Mouse (Mus musculus) CH12.LX (cell line): Measurements from ENCODE around the gene Cdkn1b. TPM values are rescaled to one million over a fixed set of nuclear protein-coding genes. Genes with fewer than 3 reads are reported as not detected.

Source experiments
- DNase-seq: peaks from one replicate; pipeline ENCODE4 v3.0.0-alpha.2; 2013; ENCODE audit errors: extremely low read depth
- H3K27ac ChIP-seq: 2 replicates; pipeline ENCODE4 v1.5.1; 2012; ENCODE audit warnings: low read depth, mild to moderate bottlenecking, control low read depth, moderate library complexity; ENCODE audit not compliant: insufficient read depth
- H3K27me3 ChIP-seq: replicated peaks from 2 replicates; pipeline ENCODE3; 2012; ENCODE audit warnings: inconsistent platforms
- H3K36me3 ChIP-seq, 2 experiments: replicated peaks in 1 of 2; 2 replicates each; pipeline versions ENCODE3 to v1.6.1; 2012; ENCODE audit warnings: inconsistent platforms in 1 of 2, low read length in 1 of 2, mild to moderate bottlenecking in 1 of 2, mixed read lengths in 1 of 2, moderate library complexity in 1 of 2; ENCODE audit not compliant: control insufficient read depth in 1 of 2, insufficient read depth in 1 of 2
- H3K4me1 ChIP-seq, 2 experiments: 2 replicates each; pipeline ENCODE4 v1.6.1; 2012; ENCODE audit warnings: inconsistent platforms in 1 of 2, moderate library complexity in 1 of 2; ENCODE audit not compliant: insufficient read depth in 2 of 2, control insufficient read depth in 1 of 2
- H3K4me2 ChIP-seq: 2 replicates; pipeline ENCODE4 v1.6.1; 2012; ENCODE audit warnings: low read depth, mild to moderate bottlenecking, control low read depth; ENCODE audit not compliant: poor library complexity, insufficient read depth, severe bottlenecking
- H3K4me3 ChIP-seq, 3 experiments: fragments of 150-350 bp in 1 of 3; sonication (generic) in 1 of 3; replicated peaks in 1 of 3; 2 replicates each; pipeline versions ENCODE3 to v1.5.1; 2011 to 2012; ENCODE audit warnings: low read depth in 2 of 3, low read length in 2 of 3, mild to moderate bottlenecking in 2 of 3, moderate library complexity in 2 of 3, control low read depth in 1 of 3, improper control_type of control experiment in 1 of 3, inconsistent platforms in 1 of 3, mixed read lengths in 1 of 3; ENCODE audit not compliant: poor library complexity in 1 of 3
- H3K79me2 ChIP-seq: replicated peaks from 2 replicates; pipeline ENCODE4 v1.6.1; 2012; ENCODE audit warnings: mild to moderate bottlenecking, moderate library complexity; ENCODE audit not compliant: control insufficient read depth, poor library complexity, insufficient read depth, severe bottlenecking; ENCODE audit errors: extremely low read depth
- H3K9ac ChIP-seq: 2 replicates; pipeline ENCODE4 v1.6.1; 2012; ENCODE audit warnings: low read depth, mild to moderate bottlenecking, control low read depth, moderate library complexity; ENCODE audit not compliant: insufficient read depth
- H3K9me3 ChIP-seq: replicated peaks from 2 replicates; pipeline ENCODE3; 2012; ENCODE audit warnings: low read length, inconsistent platforms, mixed read lengths
- BHLHE40 ChIP-seq: IDR thresholded peaks from 2 replicates; pipeline ENCODE4 v1.6.1; 2011; ENCODE audit warnings: mild to moderate bottlenecking, low read depth, low read length, improper control_type of control experiment
- CHD2 ChIP-seq: IDR thresholded peaks from 2 replicates; pipeline ENCODE4 v1.6.1; 2011; ENCODE audit warnings: low read length, improper control_type of control experiment
- E2F4 ChIP-seq: IDR thresholded peaks from 2 replicates; pipeline ENCODE4 v1.6.1; 2011; ENCODE audit warnings: low read depth, low read length, improper control_type of control experiment; ENCODE audit not compliant: insufficient replicate concordance
- ELF1 ChIP-seq: IDR thresholded peaks from 2 replicates; pipeline ENCODE4 v1.6.1; 2014; ENCODE audit warnings: low read depth, mild to moderate bottlenecking, inconsistent platforms, low read length, improper control_type of control experiment
- IRF4 ChIP-seq: IDR thresholded peaks from 2 replicates; pipeline ENCODE4 v1.6.1; 2014; ENCODE audit warnings: low read depth, mild to moderate bottlenecking, inconsistent platforms, low read length, improper control_type of control experiment
- JUN ChIP-seq: IDR thresholded peaks from 2 replicates; pipeline ENCODE4 v1.6.1; 2011; ENCODE audit warnings: low read depth, mild to moderate bottlenecking, low read length, improper control_type of control experiment, moderate library complexity; ENCODE audit not compliant: insufficient read depth
- JUND ChIP-seq: conservative IDR thresholded peaks from 2 replicates; pipeline ENCODE4 v1.6.1; 2011; ENCODE audit warnings: low read depth, low read length, improper control_type of control experiment
- MAFK ChIP-seq: IDR thresholded peaks from 2 replicates; pipeline ENCODE4 v1.6.1; 2011; ENCODE audit warnings: low read length, improper control_type of control experiment; ENCODE audit not compliant: insufficient replicate concordance
- MAX ChIP-seq: IDR thresholded peaks from 2 replicates; pipeline ENCODE4 v1.6.1; 2011; ENCODE audit warnings: low read length, improper control_type of control experiment
- MAZ ChIP-seq: IDR thresholded peaks from 2 replicates; pipeline ENCODE4 v1.6.1; 2012; ENCODE audit warnings: low read depth, mild to moderate bottlenecking, inconsistent platforms, low read length, improper control_type of control experiment, moderate library complexity
- MEF2A ChIP-seq: IDR thresholded peaks from 2 replicates; pipeline ENCODE4 v1.6.1; 2014; ENCODE audit warnings: low read depth, mild to moderate bottlenecking, inconsistent platforms, low read length, improper control_type of control experiment, borderline replicate concordance
- NELFE ChIP-seq: IDR thresholded peaks from 2 replicates; pipeline ENCODE4 v1.6.1; 2011; ENCODE audit warnings: low read depth, low read length, improper control_type of control experiment
- PAX5 ChIP-seq: IDR thresholded peaks from 2 replicates; pipeline ENCODE4 v1.6.1; 2012; ENCODE audit warnings: low read length, inconsistent platforms, mixed read lengths
- RCOR1 ChIP-seq: conservative IDR thresholded peaks from 2 replicates; pipeline ENCODE4 v1.6.1; 2012; ENCODE audit warnings: low read depth, mild to moderate bottlenecking, inconsistent platforms, low read length, improper control_type of control experiment
- TCF12 ChIP-seq: IDR thresholded peaks from 2 replicates; pipeline ENCODE4 v1.6.1; 2014; ENCODE audit warnings: low read depth, mild to moderate bottlenecking, inconsistent platforms, low read length, improper control_type of control experiment
- UBTF ChIP-seq: IDR thresholded peaks from 2 replicates; pipeline ENCODE4 v1.6.1; 2012; ENCODE audit warnings: low read depth, mild to moderate bottlenecking, inconsistent platforms, low read length, improper control_type of control experiment, moderate library complexity
- USF1 ChIP-seq: IDR thresholded peaks from 2 replicates; pipeline ENCODE4 v1.6.1; 2014; ENCODE audit warnings: low read depth, mild to moderate bottlenecking, inconsistent platforms, low read length, improper control_type of control experiment
- ZC3H11A ChIP-seq: IDR thresholded peaks from 2 replicates; pipeline ENCODE4 v1.6.1; 2012; ENCODE audit warnings: low read depth, mild to moderate bottlenecking, inconsistent platforms, low read length, improper control_type of control experiment
- ZNF384 ChIP-seq: IDR thresholded peaks from 2 replicates; pipeline ENCODE4 v1.6.1; 2012; ENCODE audit warnings: low read depth, low read length, improper control_type of control experiment, inconsistent platforms
- dilution Hi-C: fragments of 300-500 bp; cut with MboI; formaldehyde crosslinking; loops from 2 replicates; pipeline ENCODE4 v1.14.3; 2020; ENCODE audit warnings: low sequenced_read_pairs; ENCODE audit not compliant: extremely low pct_unique_long_range_greater_than_20kb, extremely low pct_ligation_motif_present
- in situ Hi-C: fragments of 300-500 bp; cut with MboI; formaldehyde crosslinking; loops from 3 replicates; pipeline ENCODE4 v1.14.3; 2019; ENCODE audit warnings: low sequenced_read_pairs, low pct_ligation_motif_present, low pct_unique_long_range_greater_than_20kb, mixed read lengths
- polyA plus RNA-seq: library from polyadenylated mRNA; unstranded; fragments of >175 nt; gene quantifications from 2 replicates; pipeline ENCODE4 v1.2.1, GENCODE M21; 2012; ENCODE audit warnings: low read depth; ENCODE audit not compliant: insufficient read length
- total RNA-seq, 2 experiments: library from RNA; depleted of rRNA; stranded (reverse); fragments of 300-350 nt in 1 of 2; fragments of >200 nt in 1 of 2; gene quantifications; 2 replicates each; pipeline ENCODE4 v1.2.3; 2012 to 2014

The Cdkn1b gene
- total and polyA plus RNA-seq, 3 experiments, result 19.2 to 23.5 (median 20.9) TPM

DNA sequence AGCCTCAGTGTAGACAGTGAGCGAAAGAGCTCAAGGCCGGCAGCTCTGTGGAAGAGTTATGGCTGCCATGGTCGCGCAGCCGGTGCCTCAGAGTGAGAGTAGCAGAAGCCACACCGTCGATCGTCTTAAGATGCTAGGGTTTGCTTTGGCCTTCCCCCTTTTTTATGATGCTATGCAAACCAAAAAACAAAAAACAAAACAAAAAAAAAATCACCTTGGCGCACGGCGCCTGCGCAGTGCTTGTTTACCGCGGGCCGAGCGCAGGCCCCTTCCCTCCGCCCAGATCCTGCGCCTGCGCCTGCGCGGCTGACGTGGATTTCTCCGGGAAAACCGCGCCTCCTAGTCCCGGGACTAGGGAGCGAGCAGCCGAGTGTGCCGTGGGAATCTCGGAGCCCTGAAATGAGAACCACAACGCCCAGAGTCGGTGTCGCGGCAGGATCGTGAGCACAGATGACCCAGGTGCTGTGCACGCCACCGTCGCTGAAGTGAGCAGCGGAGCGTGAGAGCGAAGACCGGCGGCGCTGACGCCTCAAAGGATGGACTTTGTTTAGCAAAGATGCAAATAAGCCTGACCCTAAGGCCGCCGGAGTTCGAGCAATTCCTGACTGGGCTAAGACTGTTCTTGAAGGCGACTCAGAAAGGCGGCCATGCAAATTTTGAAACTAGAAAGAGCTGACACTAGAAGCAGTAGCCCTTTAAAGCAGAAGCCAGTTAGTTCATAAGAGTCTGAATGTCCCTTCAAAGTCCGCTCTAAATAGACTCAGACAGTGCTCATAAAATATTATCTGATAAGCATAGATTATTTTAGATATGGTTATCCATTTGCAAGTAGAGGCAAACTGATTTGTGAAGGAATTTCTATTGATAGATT is 21.9 kb upstream of the Cdkn1b start, which contains the start of gene Gpr19 (continued):
- TF ChIP-seq RCOR1 (peak; percentile 91), JUN (no peak), ZC3H11A (no peak), UBTF (0 out of 2 replicates have a peak, but pooled peaks have one; percentile 32), ELF1 (peak; percentile 48; the same call in 1 of the 2 replicates), USF1 (no peak), IRF4 (0 out of 2 replicates have a peak, but pooled peaks have one; percentile 74), TCF12 (peak; percentile 76), MAZ (peak; percentile 29; the same call in 1 of the 2 replicates), E2F4 (peak; percentile 45; the same call in 1 of the 2 replicates), CHD2 (no peak; the same call in 1 of the 2 replicates), PAX5 (no peak)

DNA sequence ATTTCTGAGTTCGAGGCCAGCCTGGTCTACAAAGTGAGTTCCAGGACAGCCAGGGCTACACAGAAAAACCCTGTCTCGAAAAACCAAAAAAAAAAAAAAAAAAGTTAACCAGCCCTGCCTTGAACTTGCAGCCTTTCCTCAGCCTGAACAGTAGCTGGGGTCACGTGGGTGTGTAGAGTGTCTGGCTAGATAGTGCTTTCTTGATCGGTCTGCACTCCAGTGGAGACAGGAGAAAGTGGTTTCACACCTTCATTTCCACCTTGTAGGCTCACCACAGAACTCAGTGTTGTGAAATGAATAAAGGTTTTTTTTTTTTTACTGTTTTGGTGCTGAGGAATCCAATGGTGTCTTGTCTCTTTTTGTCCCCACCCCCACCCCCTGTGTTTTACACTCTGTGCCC is 16.8 kb upstream of the Cdkn1b start:
- TF ChIP-seq MAX (no peak), ZNF384 (peak; percentile 17; the same call in 1 of the 2 replicates), ELF1 (no peak), BHLHE40 (0 out of 2 replicates have a peak, but pooled peaks have one; percentile 17), USF1 (peak; percentile 26; the same call in 1 of the 2 replicates), JUND (no peak), MAFK (no peak), MEF2A (no peak), NELFE (no peak)
- Histone ChIP-seq H3K27ac (no peak overlapping the region), H3K9ac (no peak overlapping the region), H3K4me3 (no peak overlapping the region), H3K9me3 (no peaks in the 10 kb centered on the region), H3K79me2 (no peaks in the 10 kb centered on the region), H3K4me2 (no peak overlapping the region), H3K27me3 (no peaks in the 10 kb centered on the region), H3K36me3 (no peaks in the 10 kb centered on the region), H3K4me1 (peaks cover 3 to 9% of the 10 kb centered on the region in 2 experiments; a peak in 3 of 4 replicates)
- in situ Hi-C loops (no loop called here), dilution Hi-C loops (no loop called here)
- no peak for DNase-seq
